Mouse (Mus musculus) myocyte (in vitro differentiated cells): ENCODE measurements around the gene Rab44. TPM values are rescaled to one million over a fixed set of nuclear protein-coding genes. Genes with fewer than 3 reads are reported as not detected.

Experiments
- H3K27me3 ChIP-seq: one replicate; pipeline ENCODE4 v1.6.1; 2011; ENCODE audit not compliant: control insufficient read depth, insufficient read depth, insufficient read length
- H3K36me3 ChIP-seq: one replicate; pipeline ENCODE4 v1.6.1; 2011; ENCODE audit not compliant: control insufficient read depth, insufficient read depth
- H3K4me2 ChIP-seq: one replicate; pipeline ENCODE4 v1.6.1; 2011; ENCODE audit warnings: low read depth, control low read depth
- H3K4me3 ChIP-seq: one replicate; pipeline ENCODE4 v1.5.1; 2011; ENCODE audit warnings: mild to moderate bottlenecking, control low read depth, moderate library complexity
- H3K79me2 ChIP-seq: one replicate; pipeline ENCODE4 v1.6.1; 2011; ENCODE audit not compliant: control insufficient read depth, insufficient read depth
- H3ac ChIP-seq: one replicate; pipeline ENCODE4 v1.6.1; 2011; ENCODE audit not compliant: control insufficient read depth, insufficient read length
- CEBPB ChIP-seq: IDR thresholded peaks from 2 replicates; pipeline ENCODE4 v1.6.1; 2011; ENCODE audit warnings: mild to moderate bottlenecking, moderate library complexity; ENCODE audit not compliant: poor library complexity, insufficient read depth, severe bottlenecking
- E2F4 ChIP-seq: IDR thresholded peaks from one replicate; pipeline ENCODE4 v1.6.1; 2011; ENCODE audit warnings: mild to moderate bottlenecking, control low read depth, moderate library complexity; ENCODE audit not compliant: insufficient read depth
- MAX ChIP-seq: IDR thresholded peaks from one replicate; pipeline ENCODE4 v1.6.1; 2011; ENCODE audit warnings: low read depth, mild to moderate bottlenecking, control low read depth
- MYOD1 ChIP-seq, 3 experiments: IDR thresholded peaks; one replicate each; pipeline ENCODE4 v1.6.1; 2011; ENCODE audit warnings: control low read depth in 2 of 3, low read depth in 2 of 3, mild to moderate bottlenecking in 2 of 3, moderate library complexity in 1 of 3; ENCODE audit not compliant: insufficient read length in 2 of 3, control insufficient read depth in 1 of 3
- MYOG ChIP-seq, 3 experiments: IDR thresholded peaks; one replicate each; pipeline ENCODE4 v1.6.1; 2011; ENCODE audit warnings: control low read depth in 2 of 3, low read depth in 2 of 3, mild to moderate bottlenecking in 2 of 3; ENCODE audit not compliant: insufficient read length in 2 of 3, control insufficient read depth in 1 of 3, insufficient read depth in 1 of 3
- POLR2A ChIP-seq: IDR thresholded peaks from one replicate; pipeline ENCODE4 v1.6.1; 2011; ENCODE audit warnings: low read depth, mild to moderate bottlenecking, control low read depth, moderate library complexity; ENCODE audit not compliant: insufficient read length
- POLR2AphosphoS2 ChIP-seq: IDR thresholded peaks from one replicate; pipeline ENCODE4 v1.6.1; 2011; ENCODE audit warnings: low read depth, control low read depth; ENCODE audit not compliant: insufficient read length
- REST ChIP-seq: IDR thresholded peaks from one replicate; pipeline ENCODE4 v1.6.1; 2011; ENCODE audit warnings: mild to moderate bottlenecking, control low read depth, moderate library complexity; ENCODE audit not compliant: insufficient read depth, insufficient read length
- SRF ChIP-seq: IDR thresholded peaks from one replicate; pipeline ENCODE4 v1.6.1; 2011; ENCODE audit warnings: low read depth; ENCODE audit not compliant: control insufficient read depth, insufficient read length
- TCF12 ChIP-seq: IDR thresholded peaks from one replicate; pipeline ENCODE4 v1.6.1; 2011; ENCODE audit warnings: mild to moderate bottlenecking, control low read depth; ENCODE audit not compliant: poor library complexity, insufficient read depth, severe bottlenecking
- TCF3 ChIP-seq: IDR thresholded peaks from one replicate; pipeline ENCODE4 v1.6.1; 2011; ENCODE audit warnings: low read depth, control low read depth; ENCODE audit not compliant: insufficient read length
- USF1 ChIP-seq: IDR thresholded peaks from one replicate; pipeline ENCODE4 v1.6.1; 2011; ENCODE audit warnings: low read depth, mild to moderate bottlenecking, control low read depth, moderate library complexity
- polyA plus RNA-seq: library from polyadenylated mRNA; unstranded; fragments of >200 nt; fragmentation: generic; extraction: Trizol; gene quantifications from one replicate; pipeline ENCODE4 v1.2.1, GENCODE M21; 2012; ENCODE audit warnings: missing spikeins

Gene Rab44
- polyA plus RNA-seq, 1 experiment: 6.8 TPM

DNA sequence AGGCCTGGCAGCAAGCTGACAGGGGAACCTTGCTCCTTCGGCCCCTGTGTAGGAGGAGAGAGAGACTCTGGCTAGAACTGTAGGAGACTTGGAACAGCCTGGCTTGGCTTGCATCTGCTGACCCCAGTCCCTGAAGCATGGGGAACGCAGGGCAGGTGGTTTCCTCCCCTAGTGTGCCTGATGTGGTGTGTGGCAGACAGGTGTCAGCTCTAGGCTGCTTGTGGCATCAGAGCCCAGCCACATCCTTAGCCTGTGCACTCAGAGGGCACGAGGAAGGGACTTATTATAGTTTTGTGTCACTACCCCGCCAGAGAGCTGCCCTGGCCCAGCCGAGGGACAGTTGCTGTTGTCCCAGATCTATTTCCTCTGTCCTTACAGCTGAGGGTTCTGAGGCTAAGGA is 38.6 kb downstream of the Rab44 start:
- Histone ChIP-seq H3K4me2 (no peak overlapping the region), H3K79me2 (no peaks in the 10 kb centered on the region), H3ac (no peak overlapping the region), H3K27me3 (no peaks in the 10 kb centered on the region), H3K36me3 (no peaks in the 10 kb centered on the region), H3K4me3 (no peak overlapping the region)
- TF ChIP-seq TCF12 (peak; percentile 37), MYOD1 (IDR thresholded peaks at IDR 0.05; ENCODE audit: control insufficient read depth in 1 of 3, insufficient read length in 2 of 3, low read depth in 2 of 3) (peak; percentile 40 to 98 (median 77)), E2F4 (no peak), CEBPB (no peak), MAX (no peak), USF1 (no peak), TCF3 (peak; percentile 83), REST (no peak), POLR2A (no peak), SRF (no peak), MYOG (IDR thresholded peaks at IDR 0.05; ENCODE audit: control insufficient read depth in 1 of 3, insufficient read depth in 1 of 3, insufficient read length in 2 of 3, low read depth in 2 of 3) (peak; percentile 73 to 97 (median 77)), POLR2AphosphoS2 (no peak)

DNA sequence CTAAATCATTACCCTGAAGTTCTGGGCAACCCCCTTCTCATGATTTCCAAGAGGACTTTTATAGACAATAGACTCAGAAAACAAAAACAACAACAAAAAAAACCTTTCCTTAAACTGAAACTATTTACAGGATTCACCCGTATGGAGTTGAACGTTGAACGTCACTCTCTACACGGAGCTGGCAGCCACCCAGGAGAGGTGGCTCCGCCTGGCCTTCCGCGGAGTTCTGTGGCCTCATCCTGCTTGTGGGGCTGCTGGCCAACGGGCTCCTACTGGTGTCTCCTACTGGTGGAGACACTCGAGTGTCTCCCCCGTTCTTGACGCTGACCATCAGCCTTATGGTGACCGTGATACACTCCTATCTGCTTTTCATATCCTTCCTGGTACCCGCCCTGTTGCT is 40.3 kb downstream of the Rab44 start:
- H3K4me2 ChIP-seq: no peak overlapping the region
- no peak overlapping the region for H3K4me3 ChIP-seq
- H3K36me3 ChIP-seq: no peaks in the 10 kb centered on the region
- H3K27me3 ChIP-seq: no peaks in the 10 kb centered on the region
- no peak overlapping the region for H3ac ChIP-seq
- TF ChIP-seq TCF12: no peak
- TF ChIP-seq E2F4: no peak
- TF ChIP-seq TCF3: no peak
- no peak for TF ChIP-seq REST
- no peak for TF ChIP-seq POLR2A
- TF ChIP-seq MAX: no peak
- TF ChIP-seq MYOG (IDR thresholded peaks at IDR 0.05; ENCODE audit: control insufficient read depth in 1 of 3, insufficient read depth in 1 of 3, insufficient read length in 2 of 3, low read depth in 2 of 3): no peak
- TF ChIP-seq CEBPB: no peak
- no peak for TF ChIP-seq POLR2AphosphoS2
- no peaks in the 10 kb centered on the region for H3K79me2 ChIP-seq

DNA sequence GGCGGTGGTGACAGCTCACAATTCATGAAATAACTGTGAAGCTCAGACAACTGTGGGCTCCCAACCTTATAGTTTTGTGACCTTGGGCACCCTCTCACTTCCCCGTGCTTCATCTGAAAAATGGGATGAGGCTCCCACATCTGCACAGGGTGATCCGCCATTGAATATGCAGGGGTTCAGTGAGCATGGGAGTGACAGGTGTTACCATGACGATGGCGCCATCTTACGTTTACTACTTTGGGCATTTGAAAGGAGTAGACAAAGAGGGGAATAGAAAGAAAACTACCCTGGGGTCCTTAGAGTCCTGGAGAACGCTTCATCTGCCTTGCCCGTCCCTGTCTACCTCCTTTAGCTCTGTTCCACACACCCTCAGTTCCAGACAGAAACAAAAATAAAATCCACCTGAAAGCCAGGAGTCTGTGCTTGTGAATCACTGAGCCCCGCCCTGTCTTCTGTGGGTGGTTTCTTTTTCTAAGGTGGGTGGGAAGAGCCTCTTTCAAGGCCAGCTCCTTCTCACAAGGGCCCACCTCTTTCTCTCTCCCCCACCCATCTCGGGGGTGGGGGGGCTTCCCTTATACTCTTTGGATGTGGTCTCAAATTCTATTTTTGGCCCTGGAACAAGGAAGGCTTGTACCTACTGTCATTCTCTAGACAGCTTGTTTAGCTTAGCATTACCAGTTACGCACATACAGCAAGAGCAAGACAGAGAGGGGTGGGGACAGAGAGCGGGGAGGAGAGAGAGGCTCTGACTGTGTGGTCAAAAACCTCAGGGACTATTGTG is 41.6 kb downstream of the Rab44 start:
- Histone ChIP-seq H3K36me3 (no peaks in the 10 kb centered on the region), H3ac (no peak overlapping the region), H3K4me2 (no peak overlapping the region), H3K27me3 (no peaks in the 10 kb centered on the region), H3K4me3 (no peak overlapping the region), H3K79me2 (no peaks in the 10 kb centered on the region)
- TF ChIP-seq POLR2A: no peak
- no peak for TF ChIP-seq MYOD1 (IDR thresholded peaks at IDR 0.05; ENCODE audit: control insufficient read depth in 1 of 3, insufficient read length in 2 of 3, low read depth in 2 of 3)
- TF ChIP-seq MAX: no peak
- no peak for TF ChIP-seq CEBPB
- TF ChIP-seq REST: no peak
- no peak for TF ChIP-seq USF1
- TF ChIP-seq TCF3: no peak
- no peak for TF ChIP-seq E2F4
- TF ChIP-seq SRF: no peak
- no peak for TF ChIP-seq TCF12
- no peak for TF ChIP-seq POLR2AphosphoS2
- TF ChIP-seq MYOG (IDR thresholded peaks at IDR 0.05; ENCODE audit: control insufficient read depth in 1 of 3, insufficient read depth in 1 of 3, insufficient read length in 2 of 3, low read depth in 2 of 3): no peak

DNA sequence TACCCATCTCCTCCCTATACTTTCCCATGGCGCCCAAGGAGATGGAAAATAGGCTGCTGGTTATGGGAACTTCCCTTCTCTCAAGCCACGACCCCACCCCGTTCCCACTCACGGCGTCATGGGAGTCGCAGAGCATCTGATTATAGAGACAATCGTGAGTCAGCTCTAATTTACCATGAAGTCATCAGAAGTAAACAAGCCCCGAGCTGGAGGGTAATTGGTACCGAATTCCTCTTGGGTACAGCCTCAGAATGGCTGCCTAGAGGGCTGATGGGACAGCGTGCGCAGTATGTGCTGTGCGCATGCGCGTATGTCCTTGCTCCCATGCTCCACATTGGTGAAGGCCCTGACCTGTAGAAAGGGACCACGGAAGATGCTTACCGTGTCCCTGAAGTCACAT is 42.5 kb downstream of the Rab44 start:
- Histone ChIP-seq H3K27me3 (no peaks in the 10 kb centered on the region), H3K4me2 (peak overlapping the region; percentile 44), H3K79me2 (no peaks in the 10 kb centered on the region), H3K4me3 (no peak overlapping the region), H3ac (no peak overlapping the region), H3K36me3 (no peaks in the 10 kb centered on the region)
- TF ChIP-seq MAX (no peak), MYOG (IDR thresholded peaks at IDR 0.05; ENCODE audit: control insufficient read depth in 1 of 3, insufficient read depth in 1 of 3, insufficient read length in 2 of 3, low read depth in 2 of 3) (no peak), SRF (no peak)

DNA sequence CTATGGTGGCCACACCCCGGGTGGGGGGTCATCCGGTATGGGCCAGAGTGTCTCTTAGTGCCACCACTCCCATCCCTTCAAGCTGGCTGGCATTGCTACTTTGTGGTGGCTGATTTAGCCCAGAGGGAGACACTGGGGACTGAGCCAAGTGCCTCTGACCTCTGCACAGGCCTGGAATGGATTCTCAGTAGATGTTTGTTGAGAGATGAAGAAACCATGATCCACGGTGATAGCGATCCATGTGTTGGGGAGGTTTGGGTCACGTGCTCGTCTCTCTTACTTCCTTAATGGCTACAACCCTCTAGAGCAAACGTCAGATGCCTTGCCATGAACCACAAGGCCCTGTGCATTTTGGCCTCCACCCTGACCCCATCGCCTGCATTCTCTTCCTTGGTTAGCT is 42.9 kb downstream of the Rab44 start:
- Histone ChIP-seq H3K4me2 (no peak overlapping the region), H3K27me3 (no peaks in the 10 kb centered on the region), H3ac (no peak overlapping the region), H3K36me3 (no peaks in the 10 kb centered on the region), H3K4me3 (no peak overlapping the region), H3K79me2 (no peaks in the 10 kb centered on the region)
- TF ChIP-seq SRF: no peak
- no peak for TF ChIP-seq REST
- TF ChIP-seq MYOD1 (IDR thresholded peaks at IDR 0.05; ENCODE audit: control insufficient read depth in 1 of 3, insufficient read length in 2 of 3, low read depth in 2 of 3): peak in 1 of 3 experiments; percentile 62
- TF ChIP-seq TCF3: no peak
- peak; percentile 58 for TF ChIP-seq USF1
- peak in 1 of 3 experiments; percentile 45 for TF ChIP-seq MYOG (IDR thresholded peaks at IDR 0.05; ENCODE audit: control insufficient read depth in 1 of 3, insufficient read depth in 1 of 3, insufficient read length in 2 of 3, low read depth in 2 of 3)
- TF ChIP-seq TCF12: no peak
- no peak for TF ChIP-seq MAX
- TF ChIP-seq E2F4: no peak
- no peak for TF ChIP-seq CEBPB
- TF ChIP-seq POLR2A: no peak
- no peak for TF ChIP-seq POLR2AphosphoS2
